20 mouse cellular contexts compared by ENCODE assay signal in the genomic region with DNA sequence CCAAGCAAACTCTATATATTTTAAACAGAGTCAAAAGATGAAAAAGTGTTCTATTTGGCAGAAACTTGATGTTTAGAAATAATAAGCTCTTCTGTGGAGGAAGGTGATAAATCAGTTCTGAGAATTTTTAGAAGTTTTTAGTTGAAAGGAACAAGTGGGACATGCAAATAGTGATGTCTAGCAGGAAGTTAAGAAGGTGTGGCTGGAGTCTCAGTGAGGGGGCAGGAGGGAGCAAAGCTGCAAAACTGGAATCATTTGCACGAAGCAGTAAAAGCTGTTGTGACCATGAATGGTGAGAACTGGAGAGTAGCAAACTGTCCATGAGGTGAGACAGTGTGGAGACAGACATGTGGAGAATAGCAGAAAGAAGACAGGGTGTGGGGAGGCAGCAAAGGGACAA.
A peak's percentile ranks its signal among the peaks of the same experiment; 100 is the strongest.
DNase-seq lines count a peak whose midpoint lies in the region; ATAC-seq and TF ChIP-seq lines count a peak whose summit lies in the region.
"Had no signal": no experiment of that assay in that cellular context is flagged by ENCODE, and none has a peak within 500 bp of the region (broad histone marks: within the 10 kb centered on the region; RNA-seq: fewer than 3 reads in every experiment).

No protein-coding gene starts in this region.

- H3K36me3 ChIP-seq in lung, embryonic 14.5 days (ENCODE audit: insufficient read depth) = no peaks in the 10 kb centered on the region
- H3K36me3 ChIP-seq in stomach, embryonic 14.5 days (ENCODE audit: control insufficient read depth, insufficient read depth, low read length) = no peaks in the 10 kb centered on the region
- H3K36me3 ChIP-seq: embryonic facial prominence, embryonic 10.5 days; heart, embryonic 13.5 days had no signal

- no peaks in the 10 kb centered on the region for H3K27me3 ChIP-seq in lung, embryonic 14.5 days (ENCODE audit: insufficient read depth, low read length)
- H3K27me3 ChIP-seq in stomach, embryonic 14.5 days (ENCODE audit: control insufficient read depth, insufficient read depth, low read length) = no peaks in the 10 kb centered on the region
- H3K27me3 ChIP-seq: forebrain, embryonic 13.5 days; heart, embryonic 13.5 days had no signal

- no peak for ATAC-seq in lung, embryonic 14.5 days (ENCODE audit: insufficient read depth)
- ATAC-seq in stomach, embryonic 14.5 days (ENCODE audit: insufficient number of reproducible peaks, insufficient read depth, low FRiP score, low read depth) = no peak
- ATAC-seq: activated CD4-positive, CD25-positive, alpha-beta regulatory T cell, adult 4 months; forebrain, embryonic 13.5 days; forebrain, postnatal 0 days; hindbrain, embryonic 16.5 days; Patski had no signal

- no peak overlapping the region for H3K4me2 ChIP-seq in lung, embryonic 14.5 days
- H3K4me2 ChIP-seq in stomach, embryonic 14.5 days (replicated peaks; ENCODE audit: low read depth, low read length) = no peak overlapping the region
- H3K4me2 ChIP-seq: forebrain, embryonic 13.5 days; heart, embryonic 13.5 days had no signal

- 33% methylated on average over 1 of the region's 1 CpGs for WGBS in lung, embryonic 14.5 days
- WGBS in stomach, embryonic 14.5 days = 50% methylated on average over 1 of the region's 1 CpGs

- no peak overlapping the region for H3K9ac ChIP-seq in lung, embryonic 14.5 days
- H3K9ac ChIP-seq in stomach, embryonic 14.5 days (replicated peaks; ENCODE audit: low read depth, low read length) = no peak overlapping the region
- H3K9ac ChIP-seq: forebrain, embryonic 13.5 days; forebrain, postnatal 0 days; heart, embryonic 13.5 days had no signal

- peak; percentile 13 to 52 for DNase-seq in frontal cortex, postnatal 36 days (ENCODE audit: low spot score in 2 of 2)
- no peak for DNase-seq in frontal cortex, postnatal 10 days (ENCODE audit: low spot score in 2 of 2)
- DNase-seq in lung, embryonic 14.5 days = peak; percentile 11
- no peak for DNase-seq in lung, postnatal 10 days
- peak; percentile 76 for DNase-seq in brain, adult 2 months (ENCODE audit: low read depth, low spot score)
- no peak for DNase-seq in cerebellum, postnatal 14 days
- DNase-seq: adrenal gland, postnatal 14 days; cerebellum, adult 18-20 months; cerebellum, adult 9-11 months; forebrain, postnatal 0 days; gastrocnemius, postnatal 36 days; heart, adult 11 months; heart, postnatal 36 days had no signal

- no peak overlapping the region for H3K4me3 ChIP-seq in lung, embryonic 14.5 days (ENCODE audit: low read depth, low read length)
- no peak overlapping the region for H3K4me3 ChIP-seq in stomach, embryonic 14.5 days (ENCODE audit: low read depth, low read length)
- H3K4me3 ChIP-seq: embryonic facial prominence, embryonic 10.5 days; forebrain, embryonic 13.5 days; heart, embryonic 13.5 days had no signal

- H3K4me1 ChIP-seq in lung, embryonic 14.5 days (ENCODE audit: insufficient read depth) = no peaks in the 10 kb centered on the region
- no peaks in the 10 kb centered on the region for H3K4me1 ChIP-seq in stomach, embryonic 14.5 days (ENCODE audit: control insufficient read depth, insufficient read depth, low read length)
- H3K4me1 ChIP-seq: embryonic facial prominence, embryonic 10.5 days; forebrain, embryonic 13.5 days had no signal

- no peaks in the 10 kb centered on the region for H3K9me3 ChIP-seq in lung, embryonic 14.5 days (ENCODE audit: low read depth, low read length)
- H3K9me3 ChIP-seq in stomach, embryonic 14.5 days (ENCODE audit: control insufficient read depth, low read depth, low read length) = no peaks in the 10 kb centered on the region
- H3K9me3 ChIP-seq: embryonic facial prominence, embryonic 10.5 days; forebrain, embryonic 13.5 days; heart, embryonic 13.5 days had no signal

- H3K27ac ChIP-seq in lung, embryonic 14.5 days (ENCODE audit: low read depth) = no peak overlapping the region
- peak overlapping the region; percentile 36; the same call in 1 of the 2 replicates for H3K27ac ChIP-seq in stomach, embryonic 14.5 days (ENCODE audit: low read length)
- H3K27ac ChIP-seq: embryonic facial prominence, embryonic 10.5 days; forebrain, embryonic 13.5 days; heart, embryonic 13.5 days had no signal

- TF ChIP-seq CTCF in lung, embryonic 14.5 days (IDR thresholded peaks at IDR 0.05; ENCODE audit: low read depth) = no peak

Comparison
In these comparisons a context has a peak if more than half of its experiments do, and no peak if none do; other contexts are left out.
1. DNase-seq: peak in frontal cortex, postnatal 36 days (2 of 2), lung, embryonic 14.5 days (single experiment) and brain, adult 2 months (single experiment); none in frontal cortex, postnatal 10 days (0 of 2), lung, postnatal 10 days (single experiment) and cerebellum, postnatal 14 days (0 of 2).